Mouse (Mus musculus) hindbrain, embryonic 16.5 days (tissue): ENCODE measurements at regions not wholly inside any gene's neighbourhood (a gene's known extent, or its start where the extent isn't known, plus 50 kb on each side); places are given as distances from the start of the nearest gene placed in this dataset.

Experiments
- ATAC-seq: fragments of 200-750 bp; cut with Nextera tagmentation; 2 replicates; pipeline ENCODE4 v1.8.0; 2017; ENCODE audit warnings: moderate TSS enrichment, moderate library complexity
- H3K27ac ChIP-seq: fragments of 300-500 bp; sonication (generic); 2 replicates; pipeline ENCODE4 v1.5.1; 2014; ENCODE audit warnings: low read depth, mild to moderate bottlenecking, control low read depth, low read length, moderate library complexity
- H3K27me3 ChIP-seq: fragments of 300-500 bp; sonication (generic); replicated peaks from 2 replicates; pipeline ENCODE4 v1.6.1; 2014; ENCODE audit warnings: low read length; ENCODE audit not compliant: control insufficient read depth, insufficient read depth
- H3K36me3 ChIP-seq: fragments of 300-500 bp; sonication (generic); 2 replicates; pipeline ENCODE4 v1.6.1; 2014; ENCODE audit warnings: mild to moderate bottlenecking, low read length, moderate library complexity, mixed read lengths; ENCODE audit not compliant: control insufficient read depth, insufficient read depth
- H3K4me1 ChIP-seq: fragments of 300-500 bp; sonication (generic); 2 replicates; pipeline ENCODE4 v1.6.1; 2014; ENCODE audit warnings: low read depth, low read length; ENCODE audit not compliant: control insufficient read depth, insufficient read depth
- H3K4me2 ChIP-seq: fragments of 300-500 bp; sonication (generic); 2 replicates; pipeline ENCODE4 v1.6.1; 2014; ENCODE audit warnings: mild to moderate bottlenecking, low read length, control low read depth, moderate library complexity
- H3K4me3 ChIP-seq: fragments of 300-500 bp; sonication (generic); 2 replicates; pipeline ENCODE4 v1.5.1; 2014; ENCODE audit warnings: mild to moderate bottlenecking, low read length, control low read depth, moderate library complexity
- H3K9ac ChIP-seq: fragments of 300-500 bp; sonication (generic); 2 replicates; pipeline ENCODE4 v1.6.1; 2014; ENCODE audit warnings: low read depth, mild to moderate bottlenecking, control low read depth, low read length, moderate library complexity
- H3K9me3 ChIP-seq: fragments of 300-500 bp; sonication (generic); 2 replicates; pipeline ENCODE4 v1.6.1; 2014; ENCODE audit warnings: mild to moderate bottlenecking, low read length, moderate library complexity; ENCODE audit not compliant: control insufficient read depth
- WGBS: fragments of 180-500 bp; shearing (Covaris S2); extraction: QIAGEN DNeasy Blood & Tissue Kit; methylation state at CpG from one replicate; pipeline ENCODE4 v1.1.7; 2014; 5-methylcytosine and 5-hydroxymethylcytosine counted together

DNA sequence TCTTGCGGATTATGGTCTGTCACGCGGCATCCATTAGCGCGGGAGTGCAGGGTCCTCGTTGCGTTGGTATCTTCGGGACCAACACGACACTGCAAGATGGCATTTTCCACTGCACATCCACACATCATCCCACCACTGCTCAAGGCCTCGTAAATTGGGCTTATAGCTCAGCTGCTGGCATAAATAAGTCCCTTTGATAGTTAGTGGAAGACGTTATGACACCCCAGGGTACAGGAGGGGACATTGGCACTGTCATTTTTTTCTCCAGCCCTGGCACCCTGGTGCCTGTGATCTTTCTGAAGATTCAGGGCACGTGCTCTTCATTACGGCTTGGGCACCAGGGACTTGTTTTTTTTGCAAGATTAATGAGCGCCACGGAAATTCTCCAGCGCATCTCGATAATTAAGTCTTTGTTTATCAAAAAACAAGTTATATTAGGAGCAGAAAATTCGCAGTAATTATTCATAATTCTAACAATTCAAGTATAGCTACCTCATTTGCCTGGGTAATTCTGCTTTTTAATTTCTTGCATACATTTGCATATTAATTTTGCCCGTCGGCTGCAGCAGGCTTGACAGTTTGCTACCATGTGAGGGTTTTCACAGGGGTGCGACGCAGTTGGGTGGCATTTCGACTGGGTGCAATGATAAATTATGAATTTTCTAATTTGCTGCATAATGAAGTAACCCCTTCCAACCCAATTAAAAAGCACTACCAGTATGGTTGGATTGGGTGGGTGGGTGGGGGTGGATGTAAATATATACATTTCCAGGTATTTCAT lies 119.1 kb downstream of the Vrk1 start:
- H3K4me2 ChIP-seq, result no peak overlapping the region
- peak overlapping the region; percentile 67 for H3K27ac ChIP-seq
- H3K4me1 ChIP-seq, result peaks cover 2% of the 10 kb centered on the region; the same call in 1 of the 2 replicates
- peak; percentile 54; the same call in 1 of the 2 replicates for ATAC-seq
- H3K9me3 ChIP-seq, result no peaks in the 10 kb centered on the region
- no peak overlapping the region for H3K9ac ChIP-seq
- 52% methylated on average over 23 of the region's 23 CpGs for WGBS
- H3K36me3 ChIP-seq, result no peaks in the 10 kb centered on the region
- no peak overlapping the region for H3K4me3 ChIP-seq
- H3K27me3 ChIP-seq, result no peaks in the 10 kb centered on the region

DNA sequence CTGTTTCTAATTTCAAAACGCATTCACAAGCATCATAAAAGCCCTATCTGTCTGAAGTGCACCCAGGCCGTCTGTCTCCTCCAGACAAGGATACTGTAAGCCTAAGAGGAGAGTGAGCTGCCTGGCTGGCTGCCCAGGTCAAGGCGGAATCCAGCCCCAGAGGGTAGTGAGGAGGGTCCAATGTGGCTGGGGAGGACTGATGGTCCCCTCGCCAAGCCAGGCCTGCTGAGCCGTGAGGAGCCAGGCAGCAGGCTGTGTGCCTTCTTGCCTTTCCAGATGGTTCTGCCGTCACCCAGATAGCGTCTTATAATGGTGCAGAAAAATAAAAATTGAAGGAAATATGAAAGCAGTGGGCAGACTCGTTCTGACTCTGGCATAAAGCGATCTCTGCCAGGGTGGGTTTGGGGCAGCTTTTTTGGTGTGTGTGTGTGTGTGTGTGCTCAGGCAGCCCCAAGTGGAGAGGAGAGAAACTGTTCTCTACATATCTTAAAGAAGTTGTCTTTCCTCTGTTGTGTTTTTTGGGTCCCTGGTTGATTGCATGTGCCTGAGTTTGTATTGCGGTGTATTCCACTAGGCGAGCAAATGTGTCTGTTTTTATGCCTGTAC lies 120.1 kb downstream of the Vrk1 start:
- H3K36me3 ChIP-seq, result no peaks in the 10 kb centered on the region
- H3K9me3 ChIP-seq, result no peaks in the 10 kb centered on the region
- H3K27me3 ChIP-seq, result no peaks in the 10 kb centered on the region
- no peak for ATAC-seq
- H3K4me1 ChIP-seq, result peaks cover 2% of the 10 kb centered on the region; the same call in 1 of the 2 replicates
- no peak overlapping the region for H3K4me3 ChIP-seq
- H3K27ac ChIP-seq, result peak overlapping the region; percentile 63
- 49% methylated on average over 11 of the region's 11 CpGs for WGBS
- H3K9ac ChIP-seq, result peak overlapping the region; percentile 9; the same call in 1 of the 2 replicates
- no peak overlapping the region for H3K4me2 ChIP-seq

DNA sequence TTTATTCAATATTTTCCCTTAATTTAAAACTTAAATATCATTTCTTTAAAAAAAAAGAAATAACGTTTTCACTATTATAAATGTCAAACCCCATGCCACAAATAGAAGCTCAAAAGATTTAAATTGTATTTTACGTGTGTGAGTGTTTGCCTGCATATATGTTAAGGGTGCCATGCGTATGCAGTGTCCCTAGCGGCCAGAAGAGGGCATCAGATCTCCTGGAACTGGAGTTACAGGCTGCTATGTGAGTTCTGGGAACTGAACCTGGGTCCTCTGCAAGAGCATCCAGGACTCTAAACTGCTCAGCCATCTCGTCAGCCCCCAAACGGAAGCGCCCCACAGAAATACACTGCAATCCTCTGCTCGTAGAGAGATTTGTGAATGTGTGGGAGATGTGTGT lies 122.7 kb downstream of the Vrk1 start:
- Histone ChIP-seq H3K9me3 (no peaks in the 10 kb centered on the region), H3K36me3 (no peaks in the 10 kb centered on the region), H3K9ac (no peak overlapping the region), H3K4me2 (no peak overlapping the region), H3K27me3 (no peaks in the 10 kb centered on the region), H3K27ac (no peak overlapping the region), H3K4me1 (peaks cover 2% of the 10 kb centered on the region; the same call in 1 of the 2 replicates), H3K4me3 (no peak overlapping the region)
- 93% methylated on average over 8 of the region's 8 CpGs for WGBS
- no peak for ATAC-seq

GRCm38 (mm10) chr12:106138466-106138865 lies 128.4 kb downstream of the Vrk1 start:
- no peak overlapping the region for H3K4me3 ChIP-seq
- no peaks in the 10 kb centered on the region for H3K9me3 ChIP-seq
- no peak overlapping the region for H3K27ac ChIP-seq
- no peaks in the 10 kb centered on the region; the same call in 1 of the 2 replicates for H3K4me1 ChIP-seq
- ATAC-seq, result no peak
- 87% methylated on average over 15 of the region's 15 CpGs for WGBS
- H3K9ac ChIP-seq, result no peak overlapping the region
- no peaks in the 10 kb centered on the region for H3K36me3 ChIP-seq
- H3K4me2 ChIP-seq, result no peak overlapping the region
- H3K27me3 ChIP-seq, result no peaks in the 10 kb centered on the region

- H3K27me3 ChIP-seq, result no peaks in the 10 kb centered on the region
- H3K4me3 ChIP-seq, result no peak overlapping the region
- H3K4me1 ChIP-seq, result no peaks in the 10 kb centered on the region; the same call in 1 of the 2 replicates
- no peak overlapping the region for H3K9ac ChIP-seq
- WGBS, result 53% methylated on average over 11 of the region's 11 CpGs
- no peaks in the 10 kb centered on the region for H3K9me3 ChIP-seq
- no peak overlapping the region for H3K4me2 ChIP-seq
- no peak overlapping the region for H3K27ac ChIP-seq
- no peaks in the 10 kb centered on the region for H3K36me3 ChIP-seq
- ATAC-seq, result no peak
These were observed 129.5 kb downstream of the Vrk1 start for GRCm38 (mm10) chr12:106139491-106139890.

GRCm38 (mm10) chr12:106139927-106140326 lies 129.9 kb downstream of the Vrk1 start:
- Histone ChIP-seq H3K4me3 (no peak overlapping the region), H3K27me3 (no peaks in the 10 kb centered on the region), H3K36me3 (no peaks in the 10 kb centered on the region), H3K4me2 (no peak overlapping the region), H3K9me3 (no peaks in the 10 kb centered on the region), H3K4me1 (no peaks in the 10 kb centered on the region; the same call in 1 of the 2 replicates), H3K27ac (no peak overlapping the region), H3K9ac (no peak overlapping the region)
- 63% methylated on average over 5 of the region's 5 CpGs for WGBS
- 0 out of 2 replicates have a peak, but pooled peaks have one; percentile 30 for ATAC-seq

DNA sequence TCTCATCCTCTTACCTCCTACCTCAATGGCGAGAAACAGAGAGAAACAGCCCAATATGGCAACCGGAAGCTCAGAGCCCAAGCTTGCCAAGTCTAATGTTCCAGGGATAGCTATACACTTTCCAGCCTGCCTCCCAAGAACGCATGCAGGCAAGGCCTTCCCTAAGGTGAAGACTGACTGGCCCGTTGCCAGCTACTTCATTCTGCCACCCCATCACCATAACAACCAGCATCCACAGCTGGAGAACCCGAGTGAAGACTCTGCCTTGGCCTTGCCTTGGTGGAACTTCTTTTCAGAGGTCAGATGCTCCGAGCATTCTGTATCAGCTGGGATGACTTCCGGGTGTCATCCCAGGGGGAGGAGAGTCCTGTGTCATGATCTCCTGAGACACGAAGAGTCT lies 130.6 kb downstream of the Vrk1 start:
- no peaks in the 10 kb centered on the region for H3K36me3 ChIP-seq
- WGBS, result 55% methylated on average over 8 of the region's 8 CpGs
- H3K4me2 ChIP-seq, result no peak overlapping the region
- H3K4me1 ChIP-seq, result no peaks in the 10 kb centered on the region; the same call in 1 of the 2 replicates
- no peak for ATAC-seq
- no peak overlapping the region for H3K27ac ChIP-seq
- H3K9me3 ChIP-seq, result no peaks in the 10 kb centered on the region
- no peak overlapping the region for H3K4me3 ChIP-seq
- H3K9ac ChIP-seq, result no peak overlapping the region
- H3K27me3 ChIP-seq, result no peaks in the 10 kb centered on the region

- Histone ChIP-seq H3K27ac (no peak overlapping the region), H3K9ac (no peak overlapping the region), H3K4me2 (no peak overlapping the region), H3K4me3 (no peak overlapping the region), H3K4me1 (no peaks in the 10 kb centered on the region; the same call in 1 of the 2 replicates), H3K36me3 (no peaks in the 10 kb centered on the region), H3K27me3 (no peaks in the 10 kb centered on the region), H3K9me3 (no peaks in the 10 kb centered on the region)
- WGBS, result 51% methylated on average over 3 of the region's 3 CpGs
- no peak for ATAC-seq
These were observed 133.5 kb downstream of the Vrk1 start for GRCm38 (mm10) chr12:106143548-106143947.

DNA sequence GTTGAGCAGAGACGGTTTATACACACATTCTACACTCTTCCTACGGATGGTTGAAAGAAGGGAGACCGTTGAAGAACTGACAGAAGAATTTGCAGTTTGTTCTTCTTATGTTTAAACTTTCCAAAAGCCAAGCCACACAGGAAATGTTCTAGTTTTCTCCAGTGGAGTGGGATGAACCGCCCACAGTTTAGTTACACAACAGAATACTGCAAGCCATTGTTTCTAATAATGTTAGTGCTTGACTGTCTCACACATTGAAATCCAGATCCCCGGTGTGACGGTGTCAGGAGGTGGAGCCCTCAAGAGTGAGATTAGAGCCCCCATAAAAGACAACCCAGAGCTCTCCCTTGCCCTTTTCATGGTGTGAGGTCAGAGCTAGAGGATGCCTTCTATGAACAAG lies 146.8 kb downstream of the Vrk1 start:
- Histone ChIP-seq H3K36me3 (no peaks in the 10 kb centered on the region), H3K9ac (no peak overlapping the region), H3K4me1 (no peaks in the 10 kb centered on the region), H3K27ac (no peak overlapping the region), H3K4me3 (no peak overlapping the region), H3K4me2 (no peak overlapping the region), H3K9me3 (no peaks in the 10 kb centered on the region), H3K27me3 (no peaks in the 10 kb centered on the region)
- WGBS, result 84% methylated on average over 6 of the region's 6 CpGs
- no peak for ATAC-seq
